Mouse (Mus musculus): ENCODE data around the gene Aldh8a1. TPM values are rescaled to one million over a fixed set of nuclear protein-coding genes. Genes with fewer than 3 reads are reported as not detected.
"Not testable (repeated sequence)": the region's sequence is repeated elsewhere in the genome, so short reads cannot be mapped to it uniquely, and the experiment has no call there.

Gene Aldh8a1
- polyA plus RNA-seq, 1 experiment, result not detected

GRCm38 (mm10) chr10:21390440-21390839, 13.3 kb downstream of the Aldh8a1 start:
- Histone ChIP-seq H3K27me3 (ENCODE audit: control insufficient read depth, insufficient read depth, insufficient read length) (no peaks in the 10 kb centered on the region), H3K36me3 (ENCODE audit: control insufficient read depth, insufficient read depth) (no peaks in the 10 kb centered on the region), H3K79me2 (ENCODE audit: control insufficient read depth, insufficient read depth) (no peaks in the 10 kb centered on the region), H3K4me3 (ENCODE audit: insufficient read depth, poor library complexity, severe bottlenecking) (no peak overlapping the region), H3ac (ENCODE audit: control insufficient read depth, insufficient read length, low read depth) (no peak overlapping the region), H3K79me3 (ENCODE audit: low read depth) (no peaks in the 10 kb centered on the region)
- TF ChIP-seq CEBPB (IDR thresholded peaks at IDR 0.05; ENCODE audit: low read depth) (no peak), USF1 (IDR thresholded peaks at IDR 0.05; ENCODE audit: low read depth) (no peak), CTCF (IDR thresholded peaks at IDR 0.05; ENCODE audit: control insufficient read depth, insufficient read depth, insufficient read length) (no peak), MYOD1 (IDR thresholded peaks at IDR 0.05; ENCODE audit: control insufficient read depth, insufficient read length, low read depth) (no peak), MYOG (IDR thresholded peaks at IDR 0.05; ENCODE audit: control insufficient read depth, extremely low read depth, insufficient read length) (no peak), MAX (IDR thresholded peaks at IDR 0.05) (no peak), FOSL1 (IDR thresholded peaks at IDR 0.05; ENCODE audit: insufficient read depth, low read length, poor library complexity, severe bottlenecking) (no peak)

GRCm38 (mm10) chr10:21391286-21391685, 14.2 kb downstream of the Aldh8a1 start:
- TF ChIP-seq USF1 (IDR thresholded peaks at IDR 0.05; ENCODE audit: low read depth) (no peak), CTCF (IDR thresholded peaks at IDR 0.05; ENCODE audit: control insufficient read depth, insufficient read depth, insufficient read length) (no peak), CEBPB (IDR thresholded peaks at IDR 0.05; ENCODE audit: low read depth) (no peak), MYOD1 (IDR thresholded peaks at IDR 0.05; ENCODE audit: control insufficient read depth, insufficient read length, low read depth) (no peak), MAX (IDR thresholded peaks at IDR 0.05) (no peak), MYOG (IDR thresholded peaks at IDR 0.05; ENCODE audit: control insufficient read depth, extremely low read depth, insufficient read length) (no peak)

GRCm38 (mm10) chr10:21393390-21393789, 16.3 kb downstream of the Aldh8a1 start:
- TF ChIP-seq CEBPB (IDR thresholded peaks at IDR 0.05; ENCODE audit: low read depth), result no peak
- no peak for TF ChIP-seq MYOG (IDR thresholded peaks at IDR 0.05; ENCODE audit: control insufficient read depth, extremely low read depth, insufficient read length)
- TF ChIP-seq CTCF (IDR thresholded peaks at IDR 0.05; ENCODE audit: control insufficient read depth, insufficient read depth, insufficient read length), result no peak
- no peak for TF ChIP-seq MYOD1 (IDR thresholded peaks at IDR 0.05; ENCODE audit: control insufficient read depth, insufficient read length, low read depth)
- no peak for TF ChIP-seq MAX (IDR thresholded peaks at IDR 0.05)
- TF ChIP-seq FOSL1 (IDR thresholded peaks at IDR 0.05; ENCODE audit: insufficient read depth, low read length, poor library complexity, severe bottlenecking), result no peak
- TF ChIP-seq USF1 (IDR thresholded peaks at IDR 0.05; ENCODE audit: low read depth), result no peak
- Histone ChIP-seq H3K79me3 (ENCODE audit: low read depth) (no peaks in the 10 kb centered on the region), H3K27me3 (ENCODE audit: control insufficient read depth, insufficient read depth, insufficient read length) (no peaks in the 10 kb centered on the region)

More at GRCm38 (mm10) chr10:21391286-21391685, 14.2 kb downstream of the Aldh8a1 start:
- Histone ChIP-seq H3K4me3 (ENCODE audit: insufficient read depth, poor library complexity, severe bottlenecking) (no peak overlapping the region), H3K79me2 (ENCODE audit: control insufficient read depth, insufficient read depth) (no peaks in the 10 kb centered on the region), H3ac (ENCODE audit: control insufficient read depth, insufficient read length, low read depth) (no peak overlapping the region), H3K79me3 (ENCODE audit: low read depth) (no peaks in the 10 kb centered on the region), H3K27me3 (ENCODE audit: control insufficient read depth, insufficient read depth, insufficient read length) (no peaks in the 10 kb centered on the region), H3K36me3 (ENCODE audit: control insufficient read depth, insufficient read depth) (no peaks in the 10 kb centered on the region)

GRCm38 (mm10) chr10:21395426-21396139, 18.5 kb downstream of the Aldh8a1 start:
- no peak overlapping the region for H3K4me3 ChIP-seq (ENCODE audit: insufficient read depth, poor library complexity, severe bottlenecking)
- H3K79me3 ChIP-seq (ENCODE audit: low read depth), result no peaks in the 10 kb centered on the region
- H3K27me3 ChIP-seq (ENCODE audit: control insufficient read depth, insufficient read depth, insufficient read length), result no peaks in the 10 kb centered on the region
- no peak for TF ChIP-seq CTCF (IDR thresholded peaks at IDR 0.05; ENCODE audit: control insufficient read depth, insufficient read depth, insufficient read length)
- TF ChIP-seq MYOG (IDR thresholded peaks at IDR 0.05; ENCODE audit: control insufficient read depth, extremely low read depth, insufficient read length), result no peak
- H3ac ChIP-seq (ENCODE audit: control insufficient read depth, insufficient read length, low read depth), result no peak overlapping the region
- H3K36me3 ChIP-seq (ENCODE audit: control insufficient read depth, insufficient read depth), result no peaks in the 10 kb centered on the region
- no peaks in the 10 kb centered on the region for H3K79me2 ChIP-seq (ENCODE audit: control insufficient read depth, insufficient read depth)

More at GRCm38 (mm10) chr10:21393390-21393789, 16.3 kb downstream of the Aldh8a1 start:
- H3K36me3 ChIP-seq (ENCODE audit: control insufficient read depth, insufficient read depth), result no peaks in the 10 kb centered on the region
- no peaks in the 10 kb centered on the region for H3K79me2 ChIP-seq (ENCODE audit: control insufficient read depth, insufficient read depth)
- no peak overlapping the region for H3K4me3 ChIP-seq (ENCODE audit: insufficient read depth, poor library complexity, severe bottlenecking)
- H3ac ChIP-seq (ENCODE audit: control insufficient read depth, insufficient read length, low read depth), result no peak overlapping the region

GRCm38 (mm10) chr10:21398873-21399425, 21.9 kb downstream of the Aldh8a1 start:
- not testable (repeated sequence) for H3K36me3 ChIP-seq (ENCODE audit: control insufficient read depth, insufficient read depth); H3K79me2 ChIP-seq (ENCODE audit: control insufficient read depth, insufficient read depth); H3K79me3 ChIP-seq (ENCODE audit: low read depth); H3ac ChIP-seq (ENCODE audit: control insufficient read depth, insufficient read length, low read depth); H3K4me3 ChIP-seq (ENCODE audit: insufficient read depth, poor library complexity, severe bottlenecking); H3K27me3 ChIP-seq (ENCODE audit: control insufficient read depth, insufficient read depth, insufficient read length)
- TF ChIP-seq FOSL1 (IDR thresholded peaks at IDR 0.05; ENCODE audit: insufficient read depth, low read length, poor library complexity, severe bottlenecking) (peak; percentile 74), CEBPB (IDR thresholded peaks at IDR 0.05; ENCODE audit: low read depth) (peak; percentile 4), USF1 (IDR thresholded peaks at IDR 0.05; ENCODE audit: low read depth) (peak; percentile 93), MAX (IDR thresholded peaks at IDR 0.05) (peak; percentile 43)

GRCm38 (mm10) chr10:21399622-21400021, 22.5 kb downstream of the Aldh8a1 start:
- peak overlapping the region; percentile 30 for H3ac ChIP-seq (ENCODE audit: control insufficient read depth, insufficient read length, low read depth)
- no peaks in the 10 kb centered on the region for H3K36me3 ChIP-seq (ENCODE audit: control insufficient read depth, insufficient read depth)
- no peak for TF ChIP-seq CTCF (IDR thresholded peaks at IDR 0.05; ENCODE audit: control insufficient read depth, insufficient read depth, insufficient read length)
- no peak for TF ChIP-seq MYOG (IDR thresholded peaks at IDR 0.05; ENCODE audit: control insufficient read depth, extremely low read depth, insufficient read length)

More at GRCm38 (mm10) chr10:21399622-21400021, 22.5 kb downstream of the Aldh8a1 start:
- no peaks in the 10 kb centered on the region for H3K79me3 ChIP-seq (ENCODE audit: low read depth)
- no peaks in the 10 kb centered on the region for H3K79me2 ChIP-seq (ENCODE audit: control insufficient read depth, insufficient read depth)
- H3K27me3 ChIP-seq (ENCODE audit: control insufficient read depth, insufficient read depth, insufficient read length), result no peaks in the 10 kb centered on the region
- H3K4me3 ChIP-seq (ENCODE audit: insufficient read depth, poor library complexity, severe bottlenecking), result no peak overlapping the region
